26 mouse cellular contexts compared by ENCODE assay signal in genomic region chr6:42616904-42617303, GRCm38 (mm10). TPM values are rescaled to one million over a fixed set of nuclear protein-coding genes. Genes with fewer than 3 reads are reported as not detected.
"Had no signal": no experiment of that assay in that cellular context is flagged by ENCODE, and none has a peak within 500 bp of the region (broad histone marks: within the 10 kb centered on the region; RNA-seq: fewer than 3 reads in every experiment).

No protein-coding gene starts in this region.

- DNase-seq: retina, postnatal 1 day; right cerebral cortex, adult 18-20 months; right cerebral cortex, postnatal 14 days; right cerebral cortex, postnatal 25 days; right cerebral cortex, postnatal 4 days; spleen, adult 18-20 months; thymus, adult 18-20 months; thymus, adult 2 months; thymus, postnatal 14 days; thymus, postnatal 25 days; thymus, postnatal 36 days; thymus, postnatal 4 days had no signal

- H3K27me3 ChIP-seq: neural tube, embryonic 12.5 days; neural tube, embryonic 13.5 days; neural tube, embryonic 15.5 days; stomach, embryonic 15.5 days had no signal

RNA-seq across cellular contexts. Expression of gene Tcaf3, which starts 19.4 kb away (rescaled TPM):
- polyA plus RNA-seq: neural tube, embryonic 11.5 days; neural tube, embryonic 12.5 days; neural tube, embryonic 13.5 days; neural tube, embryonic 14.5 days; neural tube, embryonic 15.5 days; small intestine, adult 2 months; spleen, adult 2 months; stomach, embryonic 14.5 days; stomach, embryonic 15.5 days; stomach, embryonic 16.5 days; stomach, postnatal 0 days; testis, adult 2 months; thymus, adult 2 months; thymus, postnatal 0 days; urinary bladder, adult 2 months had no signal
